Comparison of ENCODE assay signal across 9 mouse cellular contexts in genomic region chr7:45683396-45684050, GRCm38 (mm10). TPM values are rescaled to one million over a fixed set of nuclear protein-coding genes. Genes with fewer than 3 reads are reported as not detected.
DNase-seq lines count a peak whose midpoint lies in the region; ATAC-seq and TF ChIP-seq lines count a peak whose summit lies in the region.
"Had no signal": no experiment of that assay in that cellular context is flagged by ENCODE, and none has a peak within 500 bp of the region (broad histone marks: within the 10 kb centered on the region; RNA-seq: fewer than 3 reads in every experiment).

TSS of gene Ntn5 (plus strand) at chr7:45684022.

- no peak within 1 kb of the TSS for H3K4me2 ChIP-seq in heart, embryonic 13.5 days
- no peak within 1 kb of the TSS for H3K4me2 ChIP-seq in midbrain, embryonic 11.5 days
- no peak within 1 kb of the TSS for H3K4me2 ChIP-seq in midbrain, embryonic 14.5 days (ENCODE audit: low read length)
- no peak within 1 kb of the TSS for H3K4me2 ChIP-seq in forebrain, postnatal 0 days (ENCODE audit: low read depth)
- H3K4me2 ChIP-seq in stomach, postnatal 0 days (replicated peaks; ENCODE audit: low read depth): no peak within 1 kb of the TSS

- no peaks in the 10 kb centered on the region for H3K9me3 ChIP-seq in heart, embryonic 13.5 days
- H3K9me3 ChIP-seq in midbrain, embryonic 11.5 days (ENCODE audit: control insufficient read depth, low read length): no peaks in the 10 kb centered on the region
- H3K9me3 ChIP-seq in midbrain, embryonic 14.5 days (ENCODE audit: control insufficient read depth, low read length): no peaks in the 10 kb centered on the region
- H3K9me3 ChIP-seq in forebrain, postnatal 0 days (ENCODE audit: low read length): no peaks in the 10 kb centered on the region
- H3K9me3 ChIP-seq in stomach, postnatal 0 days (ENCODE audit: control insufficient read depth, low read length): no peaks in the 10 kb centered on the region
- H3K9me3 ChIP-seq: stomach, embryonic 15.5 days had no signal

- TF ChIP-seq CTCF in forebrain, postnatal 0 days (IDR thresholded peaks at IDR 0.05; ENCODE audit: low read depth): no peak
- no peak for TF ChIP-seq CTCF in stomach, postnatal 0 days (IDR thresholded peaks at IDR 0.05; ENCODE audit: low read depth)

- H3K4me3 ChIP-seq in heart, embryonic 13.5 days: no peak within 1 kb of the TSS
- no peak within 1 kb of the TSS for H3K4me3 ChIP-seq in midbrain, embryonic 11.5 days (ENCODE audit: low read depth, low read length)
- no peak within 1 kb of the TSS for H3K4me3 ChIP-seq in midbrain, embryonic 14.5 days (replicated peaks; ENCODE audit: low read depth, low read length)
- no peak within 1 kb of the TSS for H3K4me3 ChIP-seq in forebrain, postnatal 0 days (ENCODE audit: low read depth, low read length)
- H3K4me3 ChIP-seq in stomach, postnatal 0 days (ENCODE audit: low read depth, low read length): no peak within 1 kb of the TSS

- no peak within 1 kb of the TSS for H3K27ac ChIP-seq in heart, embryonic 13.5 days (replicated peaks)
- no peak within 1 kb of the TSS for H3K27ac ChIP-seq in midbrain, embryonic 11.5 days (ENCODE audit: low read depth, low read length)
- H3K27ac ChIP-seq in midbrain, embryonic 14.5 days (replicated peaks; ENCODE audit: low read depth, low read length): no peak within 1 kb of the TSS
- 0 out of 2 replicates have a peak within 1 kb of the TSS, but pooled peaks have one; percentile 48 for H3K27ac ChIP-seq in forebrain, postnatal 0 days (ENCODE audit: low read depth, low read length)
- H3K27ac ChIP-seq in stomach, postnatal 0 days (replicated peaks): no peak within 1 kb of the TSS

- peaks cover 32% of the 10 kb centered on the region for H3K4me1 ChIP-seq in heart, embryonic 13.5 days
- H3K4me1 ChIP-seq in midbrain, embryonic 11.5 days (ENCODE audit: control insufficient read depth, insufficient read depth, low read length): no peaks in the 10 kb centered on the region
- no peaks in the 10 kb centered on the region for H3K4me1 ChIP-seq in midbrain, embryonic 14.5 days (ENCODE audit: control insufficient read depth, insufficient read depth, low read length)
- no peaks in the 10 kb centered on the region for H3K4me1 ChIP-seq in forebrain, postnatal 0 days (ENCODE audit: insufficient read depth)
- peaks cover 7% of the 10 kb centered on the region; the same call in 1 of the 2 replicates for H3K4me1 ChIP-seq in stomach, postnatal 0 days (replicated peaks; ENCODE audit: control insufficient read depth, insufficient read depth)

- peaks cover 17% of the 10 kb centered on the region; the same call in 1 of the 2 replicates for H3K27me3 ChIP-seq in heart, embryonic 13.5 days (replicated peaks)
- no peaks in the 10 kb centered on the region for H3K27me3 ChIP-seq in midbrain, embryonic 11.5 days (ENCODE audit: control insufficient read depth, insufficient read depth, low read length)
- no peaks in the 10 kb centered on the region for H3K27me3 ChIP-seq in midbrain, embryonic 14.5 days (ENCODE audit: control insufficient read depth, insufficient read depth, low read length)
- H3K27me3 ChIP-seq in forebrain, postnatal 0 days (ENCODE audit: insufficient read depth, low read length): no peaks in the 10 kb centered on the region
- no peaks in the 10 kb centered on the region for H3K27me3 ChIP-seq in stomach, postnatal 0 days (ENCODE audit: control insufficient read depth, insufficient read depth, low read length)
- H3K27me3 ChIP-seq: stomach, embryonic 15.5 days had no signal

- WGBS in heart, embryonic 13.5 days: 79% methylated on average over 7 of the region's 7 CpGs
- WGBS in midbrain, embryonic 11.5 days: 72% methylated on average over 7 of the region's 7 CpGs
- 78% methylated on average over 7 of the region's 7 CpGs for WGBS in midbrain, embryonic 14.5 days
- WGBS in forebrain, postnatal 0 days: 77% methylated on average over 7 of the region's 7 CpGs
- 81% methylated on average over 7 of the region's 7 CpGs for WGBS in stomach, postnatal 0 days

- H3K36me3 ChIP-seq in heart, embryonic 13.5 days: no peaks in the 10 kb centered on the region
- no peaks in the 10 kb centered on the region for H3K36me3 ChIP-seq in midbrain, embryonic 11.5 days (ENCODE audit: control insufficient read depth, insufficient read depth, low read length)
- no peaks in the 10 kb centered on the region for H3K36me3 ChIP-seq in midbrain, embryonic 14.5 days (ENCODE audit: control insufficient read depth, insufficient read depth, low read length)
- no peaks in the 10 kb centered on the region; the same call in 1 of the 2 replicates for H3K36me3 ChIP-seq in forebrain, postnatal 0 days (ENCODE audit: insufficient read depth)
- no peaks in the 10 kb centered on the region for H3K36me3 ChIP-seq in stomach, postnatal 0 days (ENCODE audit: control insufficient read depth, insufficient read depth, low read length)
- H3K36me3 ChIP-seq: stomach, embryonic 15.5 days had no signal

- H3K9ac ChIP-seq in heart, embryonic 13.5 days: peak within 1 kb of the TSS; percentile 40
- 0 out of 2 replicates have a peak within 1 kb of the TSS, but pooled peaks have one; percentile 10 for H3K9ac ChIP-seq in midbrain, embryonic 11.5 days (ENCODE audit: low read length)
- no peak within 1 kb of the TSS for H3K9ac ChIP-seq in midbrain, embryonic 14.5 days (replicated peaks; ENCODE audit: low read length)
- H3K9ac ChIP-seq in forebrain, postnatal 0 days: no peak within 1 kb of the TSS
- H3K9ac ChIP-seq in stomach, postnatal 0 days (ENCODE audit: low read length): peak within 1 kb of the TSS; percentile 1; the same call in 1 of the 2 replicates
- H3K9ac ChIP-seq: stomach, embryonic 15.5 days had no signal

- ATAC-seq in heart, embryonic 13.5 days (ENCODE audit: extremely low read depth, insufficient number of reproducible peaks, low FRiP score, low TSS enrichment): no peak
- ATAC-seq in midbrain, embryonic 11.5 days (ENCODE audit: low FRiP score): no peak
- ATAC-seq in midbrain, embryonic 14.5 days (ENCODE audit: low FRiP score, low TSS enrichment): no peak
- ATAC-seq in forebrain, postnatal 0 days: no peak
- no peak for ATAC-seq in stomach, postnatal 0 days (ENCODE audit: low FRiP score, low TSS enrichment)

- DNase-seq in heart, adult 11 months: no peak
- peak; percentile 72 for DNase-seq in midbrain, embryonic 11.5 days (ENCODE audit: low spot score, missing footprints)
- no peak for DNase-seq in midbrain, embryonic 14.5 days
- DNase-seq in forebrain, postnatal 0 days: no peak
- no peak for DNase-seq in stomach, postnatal 0 days (ENCODE audit: low spot score)
- no peak for DNase-seq in cerebellum, adult 11-12 months
- DNase-seq in kidney, postnatal 36 days: no peak

- no peak for TF ChIP-seq EP300 in stomach, postnatal 0 days (optimal IDR thresholded peaks at IDR 0.05)

RNA-seq across cellular contexts. Expression of gene Ntn5, which starts in this region (rescaled TPM):
- 0.11 TPM in 1 of 2 replicates, not detected in the other for polyA plus RNA-seq in heart, embryonic 13.5 days (2015; fragmentation: Nextera tagmentation; extraction: Ambion mirVana)
- polyA plus RNA-seq in midbrain, embryonic 11.5 days (2014; fragmentation: Nextera tagmentation; extraction: Ambion mirVana): 0.21 TPM in 1 of 2 replicates, not detected in the other
- 0.30 TPM in 1 of 2 replicates, not detected in the other for polyA plus RNA-seq in midbrain, embryonic 14.5 days (2014; fragmentation: Nextera tagmentation; extraction: Ambion mirVana)
- total RNA-seq in forebrain, postnatal 0 days (2014; rRNA removed): 0.23 and 0.33 TPM in 2 replicates
- 0.47 and 0.79 TPM in 2 replicates for polyA plus RNA-seq in forebrain, postnatal 0 days (2015; fragmentation: Nextera tagmentation; extraction: Ambion mirVana)
- 0.41 and 0.45 TPM in 2 replicates for polyA plus RNA-seq in stomach, postnatal 0 days (2015; fragmentation: Nextera tagmentation; extraction: Ambion mirVana)

Comparison
In these comparisons a context has a peak if more than half of its experiments do, and no peak if none do; other contexts are left out.
1. Peak in DNase-seq and H3K9ac ChIP-seq in midbrain, embryonic 11.5 days; RNA of the gene not detected or under 1 TPM.
2. H3K9ac ChIP-seq: peak in heart, embryonic 13.5 days (single experiment) and stomach, postnatal 0 days (single experiment); none in midbrain, embryonic 14.5 days (single experiment) and forebrain, postnatal 0 days (single experiment).